Mouse (Mus musculus) stomach, postnatal 0 days (tissue): ENCODE results near the gene Dapk2.

ENCODE experiments used
- CTCF ChIP-seq: IDR thresholded peaks from 2 replicates; pipeline ENCODE4 v1.5.1; 2016; ENCODE audit warnings: antibody characterized with exemption, low read depth, mild to moderate bottlenecking, moderate library complexity
- EP300 ChIP-seq: optimal IDR thresholded peaks from 2 replicates; pipeline ENCODE3; 2016; ENCODE audit warnings: antibody characterized with exemption

- TF ChIP-seq CTCF (no peak), EP300 (no peak)
These were observed 15.8 kb upstream of the Dapk2 start for GRCm38 (mm10) chr9:66142265-66142664.
